Mouse (Mus musculus): Measurements from ENCODE around the gene Alx1. TPM values are rescaled to one million over a fixed set of nuclear protein-coding genes. Genes with fewer than 3 reads are reported as not detected.
A peak's percentile ranks its signal among the peaks of the same experiment; 100 is the strongest.

Alx1 gene
- under 1 TPM in 1 of 2 experiments, not detected in 1; 0.35 TPM for total RNA-seq (2021)
- long read RNA-seq, experiment 1, partial matches to known transcripts = 0 of 1 reads
- long read RNA-seq, experiment 1, other reads (novel, unspliced or antisense) = 0 of 1 reads
- long read RNA-seq, experiment 2 = 0 reads

GRCm38 (mm10) chr10:103029730-103030490 is at the start of gene Alx1:
Gene Alx1 (minus strand): TSS chr10:103030215.
- intact Hi-C loops (cut with DNase I) = no loop called here

GRCm38 (mm10) chr10:103049593-103049992 is 19.6 kb upstream of the Alx1 start:
- intact Hi-C loops (cut with DNase I) = no loop called here
- DNase-seq (ENCODE audit: low spot score in 2 of 2) = no peak

More at GRCm38 (mm10) chr10:103029730-103030490, at the start of gene Alx1:
- no peak for DNase-seq (ENCODE audit: low spot score in 2 of 2)

GRCm38 (mm10) chr10:103046623-103047022 is 16.6 kb upstream of the Alx1 start:
- no peak for DNase-seq (ENCODE audit: low spot score in 2 of 2)
- intact Hi-C loops (cut with DNase I) = no loop called here

DNA sequence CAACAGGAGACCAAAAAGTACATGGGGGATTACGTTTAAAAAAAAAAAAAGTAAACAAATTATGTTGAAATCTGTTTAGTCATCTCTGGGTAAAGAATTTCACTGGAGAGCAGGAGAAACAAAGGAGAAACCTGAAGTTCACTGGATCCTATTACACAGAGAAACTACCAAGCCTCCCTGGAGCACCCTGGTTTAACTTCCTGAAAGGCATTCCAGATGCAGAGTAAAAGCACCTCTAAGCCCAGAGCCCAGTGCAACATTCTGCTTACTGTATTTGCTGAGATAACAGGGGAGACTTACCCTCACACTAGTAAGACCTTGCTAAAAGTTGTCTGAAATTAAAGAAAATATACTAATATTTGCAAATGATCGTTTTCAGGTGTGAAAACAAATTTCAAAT is 15.0 kb upstream of the Alx1 start:
- no peak for DNase-seq (ENCODE audit: low spot score in 2 of 2)
- intact Hi-C loops (cut with DNase I) = no loop called here

DNA sequence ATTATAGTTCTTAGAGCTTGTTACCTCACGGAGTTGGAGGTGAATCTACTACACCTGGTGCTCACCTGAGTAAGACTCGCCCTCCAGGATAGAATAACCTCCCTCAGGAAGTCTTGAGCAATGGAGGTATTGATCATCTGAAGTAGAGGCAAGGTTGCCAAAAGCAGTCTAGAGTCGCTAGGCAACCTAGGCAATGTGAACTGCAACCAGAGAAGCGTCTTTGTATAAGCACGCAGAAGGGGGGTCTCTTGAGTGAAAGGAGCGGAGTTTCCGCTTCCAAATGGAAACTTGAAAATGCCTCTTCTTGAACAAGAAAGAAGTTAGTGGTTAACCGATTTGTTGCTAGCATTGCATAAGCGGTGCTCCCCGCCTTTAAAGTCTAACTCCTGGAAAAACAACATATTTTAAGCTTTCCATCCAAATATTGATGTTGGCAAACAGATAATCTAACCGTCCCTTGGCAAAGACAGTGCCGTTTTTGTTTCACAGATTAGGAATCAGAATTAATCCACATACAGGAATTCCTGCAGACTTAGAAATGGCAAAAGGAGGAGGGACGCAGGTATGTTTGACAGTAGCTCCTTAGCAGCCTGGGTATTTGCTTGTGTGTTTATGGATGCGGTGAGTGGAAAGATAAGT is 5.1 kb upstream of the Alx1 start:
- no peak for DNase-seq (ENCODE audit: low spot score in 2 of 2)
- intact Hi-C loops (cut with DNase I) = no loop called here

- DNase-seq (ENCODE audit: low spot score in 2 of 2) = no peak
- intact Hi-C loops (cut with DNase I) = no loop called here
Measured at GRCm38 (mm10) chr10:103030931-103031330, 916 bp upstream of the Alx1 start.

GRCm38 (mm10) chr10:103029132-103029729 is 784 bp downstream of the Alx1 start:
- intact Hi-C loops (cut with DNase I) = no loop called here

GRCm38 (mm10) chr10:103028253-103029131 is 1.5 kb downstream of the Alx1 start:
- intact Hi-C loops (cut with DNase I) = no loop called here
- DNase-seq (ENCODE audit: low spot score in 2 of 2) = no peak

More at GRCm38 (mm10) chr10:103029132-103029729, 784 bp downstream of the Alx1 start:
- DNase-seq (ENCODE audit: low spot score in 2 of 2) = no peak

GRCm38 (mm10) chr10:103027931-103028252 is 2.1 kb downstream of the Alx1 start:
- DNase-seq (ENCODE audit: low spot score in 2 of 2) = no peak
- intact Hi-C loops (cut with DNase I) = no loop called here

- DNase-seq (ENCODE audit: low spot score in 2 of 2) = peak in 1 of 2 experiments; percentile 17
- intact Hi-C loops (cut with DNase I) = no loop called here
Measured at GRCm38 (mm10) chr10:103027226-103027930, 2.6 kb downstream of the Alx1 start.

- no peak for DNase-seq (ENCODE audit: low spot score in 2 of 2)
Measured at GRCm38 (mm10) chr10:103026636-103027225, 3.3 kb downstream of the Alx1 start.

GRCm38 (mm10) chr10:103002556-103002955 is 27.5 kb downstream of the Alx1 start:
- no peak for DNase-seq (ENCODE audit: low spot score in 2 of 2)
- intact Hi-C loops (cut with DNase I) = no loop called here

More at GRCm38 (mm10) chr10:103026636-103027225, 3.3 kb downstream of the Alx1 start:
- intact Hi-C loops (cut with DNase I) = no loop called here

GRCm38 (mm10) chr10:103000902-103001301 is 29.1 kb downstream of the Alx1 start:
- intact Hi-C loops (cut with DNase I) = no loop called here
- no peak for DNase-seq (ENCODE audit: low spot score in 2 of 2)

- intact Hi-C loops (cut with DNase I) = no loop called here
- DNase-seq (ENCODE audit: low spot score in 2 of 2) = no peak
Measured at GRCm38 (mm10) chr10:102999584-102999983, 30.4 kb downstream of the Alx1 start.

DNA sequence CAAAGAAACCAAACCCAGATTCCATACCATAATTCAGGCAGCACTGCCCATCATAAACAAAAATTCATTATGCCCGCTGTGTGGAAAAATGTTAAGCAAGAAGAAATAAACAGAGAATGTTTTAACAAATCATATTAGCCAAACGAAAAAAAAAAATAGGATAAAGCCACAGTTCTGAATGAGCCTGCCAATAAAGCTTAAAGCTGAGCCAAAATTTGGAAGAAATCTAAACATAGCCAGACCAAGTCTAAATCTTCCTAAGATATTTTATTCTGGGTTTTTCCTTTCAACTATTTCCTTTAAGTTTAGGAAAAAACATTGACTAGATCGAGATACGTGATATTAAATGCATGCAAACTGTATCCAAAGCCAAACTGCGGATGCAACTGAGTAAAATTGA is 54.9 kb downstream of the Alx1 start:
- intact Hi-C loops (cut with DNase I) = no loop called here
- DNase-seq (ENCODE audit: low spot score in 2 of 2) = no peak

- intact Hi-C loops (cut with DNase I) = no loop called here
- no peak for DNase-seq (ENCODE audit: low spot score in 2 of 2)
Measured at GRCm38 (mm10) chr10:102959602-102960001, 70.4 kb downstream of the Alx1 start.

All from left cerebral cortex, postnatal 14 days (tissue).